Mouse (Mus musculus): ENCODE measurements at regions not wholly inside any gene's neighbourhood (a gene's known extent, or its start where the extent isn't known, plus 50 kb on each side); places are given as distances from the start of the nearest gene placed in this dataset.

- DNase-seq, result no peak
These were observed 62.8 kb upstream of the Aldh1a3 start for GRCm38 (mm10) chr7:66490073-66490472.

- no peak for DNase-seq
These were observed 60.4 kb upstream of the Aldh1a3 start for GRCm38 (mm10) chr7:66487751-66488150.

GRCm38 (mm10) chr7:66480446-66480845 lies 53.1 kb upstream of the Aldh1a3 start:
- DNase-seq, result no peak

GRCm38 (mm10) chr7:66479321-66479720 lies 52.0 kb upstream of the Aldh1a3 start:
- DNase-seq, result no peak

GRCm38 (mm10) chr7:66478106-66478505 lies 50.8 kb upstream of the Aldh1a3 start:
- DNase-seq, result peak; percentile 8

GRCm38 (mm10) chr7:66477475-66477874 lies 50.2 kb upstream of the Aldh1a3 start:
- peak; percentile 55 for DNase-seq

All from adrenal gland, postnatal 14 days (tissue).